Mouse (Mus musculus) Patski (cell line): ENCODE measurements around the gene Polrmt. TPM values are rescaled to one million over a fixed set of nuclear protein-coding genes. Genes with fewer than 3 reads are reported as not detected.

Experiments used
- ATAC-seq: fragments of 100-300 bp; one replicate; pipeline ENCODE4 v1.8.0; 2021
- CTCF ChIA-PET: fragments of 350-600 bp; sonication (Branson Sonifier 250); formaldehyde crosslinking; loops from one replicate; lab custom pipeline; 2022; ENCODE audit warnings: inconsistent platforms; lab: Charles Lee
- POLR2A ChIA-PET: fragments of 350-600 bp; sonication (Branson Sonifier 250); formaldehyde crosslinking; loops from one replicate; lab custom pipeline; 2022; ENCODE audit warnings: antibody characterized with exemption, inconsistent platforms; lab: Charles Lee
- DNase-seq: peaks from one replicate; pipeline ENCODE4 v3.0.0-alpha.2; 2011; ENCODE audit warnings: low read depth, low spot score
- H3K27me3 ChIP-seq: fragments of 371-371 bp; one replicate; pipeline ENCODE4 v1.5.1; 2021
- CTCF ChIP-seq: fragments of 100-300 bp; IDR thresholded peaks from one replicate; pipeline ENCODE4 v1.5.1; 2021
- in situ Hi-C: fragments of 300-500 bp; cut with MboI; formaldehyde crosslinking; loops from 3 replicates; pipeline ENCODE4 v1.11.1; 2018; ENCODE audit warnings: low pct_unique_long_range_greater_than_20kb, mixed read lengths
- polyA plus RNA-seq: library from polyadenylated mRNA; unstranded; gene quantifications from one replicate; pipeline ENCODE4 v1.2.3, GENCODE M21; 2021

Polrmt gene
- 44.6 TPM for polyA plus RNA-seq

- ChIA-PET CTCF (no interaction called here), POLR2A (interaction anchor here (0.9 to 3.6 kb wide), 2 partner anchors 13 to 21 kb away, joined by 3 to 10 read pairs; no protein-coding TSS in a partner anchor)
- TF ChIP-seq CTCF: no peak
- DNase-seq (peak; percentile 77), ATAC-seq (peak; percentile 93)
- H3K27me3 ChIP-seq: no peaks in the 10 kb centered on the region
- in situ Hi-C loops: no loop called here
Observed at GRCm38 (mm10) chr10:79745898-79746773, at the start of gene Polrmt. Polrmt (minus strand) TSS chr10:79746581.

GRCm38 (mm10) chr10:79795905-79796304, 49.5 kb upstream of the Polrmt start:
- no peak for TF ChIP-seq CTCF
- ChIA-PET CTCF (interaction anchor here (0.9 to 2.9 kb wide), 4 partner anchors 9 to 31 kb away, joined by 3 to 11 read pairs (median 4); no protein-coding TSS in a partner anchor), POLR2A (no interaction called here)
- H3K27me3 ChIP-seq: no peaks in the 10 kb centered on the region
- ATAC-seq (no peak), DNase-seq (no peak)
- in situ Hi-C loops: no loop called here

- ChIA-PET CTCF (interaction anchor here (1.0 to 3.2 kb wide), 6 partner anchors 8 to 96 kb away, joined by 3 to 24 read pairs (median 8); no protein-coding TSS in a partner anchor), POLR2A (interaction anchor here (1.5 to 2.7 kb wide), 2 partner anchors 8 to 18 kb away, joined by 5 to 12 read pairs; no protein-coding TSS in a partner anchor)
- no peak for DNase-seq
- no peak for TF ChIP-seq CTCF
- in situ Hi-C loops: no loop called here
- no peak for ATAC-seq
- no peaks in the 10 kb centered on the region for H3K27me3 ChIP-seq
Observed at GRCm38 (mm10) chr10:79794491-79794931, 48.1 kb upstream of the Polrmt start.

GRCm38 (mm10) chr10:79793738-79794490, 47.5 kb upstream of the Polrmt start:
- ChIA-PET POLR2A (interaction anchor here (0.6 to 2.7 kb wide), 4 partner anchors 9 to 22 kb away, joined by 3 to 12 read pairs (median 4); no protein-coding TSS in a partner anchor), CTCF (interaction anchor here (0.7 to 3.2 kb wide), 7 partner anchors 8 to 96 kb away, joined by 3 to 24 read pairs (median 6); no protein-coding TSS in a partner anchor)
- DNase-seq (no peak), ATAC-seq (no peak)
- in situ Hi-C loops: no loop called here
- no peak for TF ChIP-seq CTCF
- H3K27me3 ChIP-seq: no peaks in the 10 kb centered on the region

- in situ Hi-C loops: no loop called here
- CTCF ChIA-PET: interaction anchor here (0.7 to 3.2 kb wide), 6 partner anchors 9 to 95 kb away, joined by 3 to 24 read pairs (median 4); no protein-coding TSS in a partner anchor
Observed at GRCm38 (mm10) chr10:79793051-79793737, 46.8 kb upstream of the Polrmt start, which contains the start of gene Palm. Palm (plus strand) TSS chr10:79793572.

GRCm38 (mm10) chr10:79792339-79793040, 46.1 kb upstream of the Polrmt start:
- H3K27me3 ChIP-seq: no peaks in the 10 kb centered on the region
- ChIA-PET CTCF (interaction anchor here (2.7 to 3.2 kb wide), 2 partner anchors 10 to 20 kb away, joined by 17 to 24 read pairs; no protein-coding TSS in a partner anchor), POLR2A (interaction anchor here (2.7 kb wide), 1 partner anchor 20 kb away, joined by 12 read pairs; no protein-coding TSS in a partner anchor)
- no peak for TF ChIP-seq CTCF
- in situ Hi-C loops: no loop called here
- ATAC-seq (no peak), DNase-seq (no peak)

More at GRCm38 (mm10) chr10:79793051-79793737, 46.8 kb upstream of the Polrmt start, which contains the start of gene Palm:
- ATAC-seq: peak; percentile 53
- TF ChIP-seq CTCF: no peak
- no peaks in the 10 kb centered on the region for H3K27me3 ChIP-seq
- POLR2A ChIA-PET: interaction anchor here (2.7 kb wide), 1 partner anchor 19 kb away, joined by 12 read pairs; no protein-coding TSS in a partner anchor
- no peak for DNase-seq

- TF ChIP-seq CTCF: no peak
- ATAC-seq (no peak), DNase-seq (no peak)
- H3K27me3 ChIP-seq: no peaks in the 10 kb centered on the region
- ChIA-PET POLR2A (interaction anchor here (1.1 kb wide), 1 partner anchor 22 kb away, joined by 3 read pairs; no protein-coding TSS in a partner anchor), CTCF (interaction anchor here (1.2 kb wide), 1 partner anchor 14 kb away, joined by 3 read pairs; no protein-coding TSS in a partner anchor)
- in situ Hi-C loops: no loop called here
Observed at GRCm38 (mm10) chr10:79790861-79791260, 44.5 kb upstream of the Polrmt start, which contains the start of gene Prss57. Prss57 (minus strand) TSS chr10:79790961.

- no peak for DNase-seq
- ChIA-PET CTCF (interaction anchor here (1.0 to 2.8 kb wide), 7 partner anchors 9 to 51 kb away, joined by 3 to 18 read pairs (median 5); no protein-coding TSS in a partner anchor), POLR2A (interaction anchor here (1.2 kb wide), 1 partner anchor 23 kb away, joined by 3 read pairs; no protein-coding TSS in a partner anchor)
- ATAC-seq: no peak
- no peak for TF ChIP-seq CTCF
- H3K27me3 ChIP-seq: no peaks in the 10 kb centered on the region
- in situ Hi-C loops: loop anchor here (10.0 kb wide), 1 partner anchor 95 kb away; no protein-coding TSS in a partner anchor
Observed at GRCm38 (mm10) chr10:79789581-79789980, 43.2 kb upstream of the Polrmt start.
